Mouse (Mus musculus): ENCODE data around the gene 1700008O03Rik.

Gene 1700008O03Rik

DNA sequence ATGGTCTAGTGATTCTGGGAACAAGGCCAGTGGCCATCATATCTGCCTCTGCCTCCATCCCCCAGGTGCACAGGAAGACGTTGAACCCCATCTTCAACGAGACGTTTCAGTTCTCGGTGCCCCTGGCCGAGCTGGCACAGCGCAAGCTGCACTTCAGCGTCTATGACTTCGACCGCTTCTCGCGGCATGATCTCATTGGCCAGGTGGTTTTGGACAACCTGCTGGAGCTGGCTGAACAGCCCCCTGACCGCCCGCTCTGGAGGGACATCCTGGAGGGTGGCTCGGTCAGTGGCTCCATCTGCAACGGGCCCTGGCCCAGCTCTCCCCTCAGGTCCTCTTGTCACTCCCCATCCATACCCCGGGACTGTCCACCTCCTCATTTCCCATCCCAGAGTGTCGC, 7.7 kb upstream of the 1700008O03Rik start:
- Histone ChIP-seq H3K27me3 (ENCODE audit: control insufficient read depth, insufficient read depth, low read length, poor library complexity, severe bottlenecking) (no peaks in the 10 kb centered on the region), H3K36me3 (ENCODE audit: control insufficient read depth, insufficient read depth, low read length, poor library complexity, severe bottlenecking) (no peaks in the 10 kb centered on the region)
- no peak for DNase-seq (ENCODE audit: low read depth, low spot score)

DNA sequence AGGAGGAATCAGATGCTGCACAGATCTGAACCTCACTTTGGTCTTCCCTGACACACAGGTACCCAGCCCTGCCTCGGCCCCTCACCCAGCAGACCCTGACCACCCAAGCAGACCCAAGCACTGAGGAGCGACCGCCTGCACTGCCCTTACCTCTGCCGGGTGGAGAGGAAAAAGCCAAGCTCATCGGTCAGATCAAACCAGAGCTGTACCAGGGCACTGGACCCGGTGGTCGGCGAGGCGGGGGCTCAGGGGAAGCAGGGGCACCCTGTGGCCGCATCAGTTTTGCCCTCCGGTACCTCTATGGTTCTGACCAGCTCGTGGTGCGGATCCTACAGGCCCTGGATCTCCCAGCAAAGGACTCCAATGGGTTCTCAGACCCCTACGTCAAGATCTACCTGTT, 6.7 kb upstream of the 1700008O03Rik start:
- Histone ChIP-seq H3K27me3 (ENCODE audit: control insufficient read depth, insufficient read depth, low read length, poor library complexity, severe bottlenecking) (no peaks in the 10 kb centered on the region), H3K36me3 (ENCODE audit: control insufficient read depth, insufficient read depth, low read length, poor library complexity, severe bottlenecking) (no peaks in the 10 kb centered on the region)
- DNase-seq (ENCODE audit: low read depth, low spot score): no peak

DNA sequence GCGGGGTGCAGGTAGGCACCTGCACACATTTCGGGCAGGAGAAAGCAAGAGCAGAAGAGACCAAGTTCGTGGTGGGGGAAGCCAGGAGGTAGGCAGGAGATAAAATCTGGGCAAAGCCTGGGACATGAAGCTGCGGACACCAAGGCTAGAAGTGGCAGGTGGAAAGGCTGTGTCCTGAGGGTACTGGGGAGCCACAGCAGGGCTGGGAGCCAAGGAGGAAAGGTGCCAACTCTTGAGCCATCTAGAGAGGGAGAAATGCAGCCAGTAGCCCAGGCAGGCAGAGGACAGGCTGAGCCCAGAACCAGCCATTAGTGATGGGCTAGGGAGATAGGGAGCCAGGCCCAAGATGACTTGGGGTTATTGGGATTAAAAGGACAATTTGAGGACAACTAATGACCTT, 6.2 kb upstream of the 1700008O03Rik start:
- no peak for DNase-seq (ENCODE audit: low read depth, low spot score)
- Histone ChIP-seq H3K27me3 (ENCODE audit: control insufficient read depth, insufficient read depth, low read length, poor library complexity, severe bottlenecking) (no peaks in the 10 kb centered on the region), H3K36me3 (ENCODE audit: control insufficient read depth, insufficient read depth, low read length, poor library complexity, severe bottlenecking) (no peaks in the 10 kb centered on the region)

DNA sequence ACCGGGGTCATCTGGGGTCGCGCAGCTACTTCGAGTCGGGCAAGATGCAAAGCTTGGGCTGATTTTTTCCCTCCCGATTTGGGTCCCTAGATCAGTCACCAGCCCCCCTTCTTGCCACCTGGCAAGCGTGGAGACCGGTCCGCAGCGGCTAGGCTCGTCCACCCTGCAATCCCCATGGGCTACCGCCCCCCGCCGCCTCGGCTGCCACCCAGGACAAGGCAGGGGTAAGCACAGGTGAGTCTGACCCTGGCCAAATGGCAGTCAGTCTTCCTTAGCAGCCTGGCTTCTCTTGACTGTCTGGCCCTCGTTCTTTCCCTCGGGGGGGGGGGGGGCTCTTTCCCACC, 932 bp downstream of the 1700008O03Rik start:
- H3K27me3 ChIP-seq (ENCODE audit: control insufficient read depth, insufficient read depth, low read length, poor library complexity, severe bottlenecking): peaks cover 2% of the 10 kb centered on the region; the same call in 1 of the 2 replicates

DNA sequence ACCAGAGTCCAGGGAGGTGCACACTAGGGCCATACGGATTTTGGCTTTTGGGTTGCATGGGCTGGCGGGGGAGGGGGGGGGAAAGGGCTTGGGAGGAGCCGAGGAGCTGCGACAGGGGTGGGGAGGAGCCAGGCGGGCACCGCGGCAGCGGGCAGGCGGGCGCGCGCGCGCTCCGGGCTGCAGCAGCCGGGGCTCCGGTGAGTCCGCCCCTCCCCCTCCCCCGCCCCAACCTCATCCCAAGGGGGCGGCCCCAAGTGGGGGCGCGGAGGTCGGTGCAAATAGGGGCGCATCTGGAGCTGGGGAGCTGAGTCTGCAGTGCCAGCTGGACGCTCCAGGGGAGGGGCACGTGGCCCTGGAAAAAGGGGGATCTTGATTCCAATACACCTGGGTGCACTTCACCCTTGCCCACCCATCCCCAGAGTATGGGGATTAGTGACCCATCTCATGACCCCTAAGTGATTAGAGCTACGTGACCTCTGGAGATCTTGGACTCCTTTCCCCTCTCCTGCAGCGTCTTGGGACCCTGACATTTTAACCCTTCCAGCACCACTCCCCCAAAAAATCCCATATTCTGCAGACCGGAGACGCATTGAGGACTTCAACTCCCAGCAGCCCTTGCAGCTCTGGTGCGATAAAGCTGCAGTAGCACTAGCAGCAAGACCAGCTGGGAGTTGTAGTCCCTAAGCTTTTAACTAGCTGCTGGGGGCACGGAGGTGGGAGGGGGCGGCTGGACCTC, 1.5 kb downstream of the 1700008O03Rik start, which contains the start of gene Syt3:
Gene Syt3, plus strand, starts transcription at position 123 of the 736 bp plus-strand sequence.
- peak; percentile 49 for DNase-seq (ENCODE audit: low read depth, low spot score)
- Histone ChIP-seq H3K36me3 (ENCODE audit: control insufficient read depth, insufficient read depth, low read length, poor library complexity, severe bottlenecking) (no peaks in the 10 kb centered on the region), H3K27me3 (ENCODE audit: control insufficient read depth, insufficient read depth, low read length, poor library complexity, severe bottlenecking) (peaks cover 2% of the 10 kb centered on the region; the same call in 1 of the 2 replicates)

More for the DNA sequence above, 932 bp downstream of the 1700008O03Rik start:
- no peak for DNase-seq (ENCODE audit: low read depth, low spot score)
- H3K36me3 ChIP-seq (ENCODE audit: control insufficient read depth, insufficient read depth, low read length, poor library complexity, severe bottlenecking): no peaks in the 10 kb centered on the region

DNA sequence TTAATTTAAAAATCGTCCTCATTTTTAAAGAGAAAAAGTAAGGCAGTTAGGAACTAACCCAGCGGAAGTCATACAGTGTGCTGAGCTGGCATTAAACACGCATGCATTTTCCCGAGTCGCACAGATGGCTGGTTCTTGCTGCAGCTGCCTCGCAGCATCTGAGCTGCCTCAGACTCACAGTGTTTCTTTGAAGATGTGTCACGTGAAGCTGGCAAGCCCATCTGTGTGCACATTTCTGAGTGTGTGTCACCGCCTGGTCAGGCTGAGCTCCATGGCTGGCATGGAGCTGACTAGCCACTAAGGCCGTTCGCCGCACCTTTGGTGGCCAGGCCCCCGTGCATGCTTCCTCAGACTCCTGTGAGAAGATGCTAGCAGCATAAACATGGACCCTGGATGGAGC, 3.1 kb downstream of the 1700008O03Rik start:
- no peaks in the 10 kb centered on the region for H3K36me3 ChIP-seq (ENCODE audit: control insufficient read depth, insufficient read depth, low read length, poor library complexity, severe bottlenecking)
- H3K27me3 ChIP-seq (ENCODE audit: control insufficient read depth, insufficient read depth, low read length, poor library complexity, severe bottlenecking): peaks cover 2% of the 10 kb centered on the region; the same call in 1 of the 2 replicates
- DNase-seq (ENCODE audit: low read depth, low spot score): no peak

DNA sequence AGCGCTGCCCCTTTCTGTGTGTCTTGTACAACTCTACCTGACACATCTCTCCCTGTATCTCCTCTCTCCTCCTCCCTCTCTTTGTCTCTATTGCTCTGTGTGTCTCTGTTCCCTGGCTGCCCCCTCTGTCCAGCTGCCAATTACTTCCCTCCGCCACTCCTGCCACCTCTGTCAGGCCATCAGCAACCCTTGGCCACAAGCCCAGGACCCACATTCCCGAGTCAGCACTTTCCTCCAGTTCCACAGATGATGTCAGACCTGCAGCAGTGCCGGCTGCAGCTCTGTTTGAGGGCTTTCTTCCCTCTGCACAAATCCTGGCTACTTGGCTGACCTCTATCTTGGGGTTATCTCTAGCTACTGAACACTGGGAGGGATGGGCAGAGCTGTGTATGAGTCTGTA, 7.3 kb downstream of the 1700008O03Rik start:
- Histone ChIP-seq H3K27me3 (ENCODE audit: control insufficient read depth, insufficient read depth, low read length, poor library complexity, severe bottlenecking) (no peaks in the 10 kb centered on the region), H3K36me3 (ENCODE audit: control insufficient read depth, insufficient read depth, low read length, poor library complexity, severe bottlenecking) (no peaks in the 10 kb centered on the region)
- no peak for DNase-seq (ENCODE audit: low read depth, low spot score)

DNA sequence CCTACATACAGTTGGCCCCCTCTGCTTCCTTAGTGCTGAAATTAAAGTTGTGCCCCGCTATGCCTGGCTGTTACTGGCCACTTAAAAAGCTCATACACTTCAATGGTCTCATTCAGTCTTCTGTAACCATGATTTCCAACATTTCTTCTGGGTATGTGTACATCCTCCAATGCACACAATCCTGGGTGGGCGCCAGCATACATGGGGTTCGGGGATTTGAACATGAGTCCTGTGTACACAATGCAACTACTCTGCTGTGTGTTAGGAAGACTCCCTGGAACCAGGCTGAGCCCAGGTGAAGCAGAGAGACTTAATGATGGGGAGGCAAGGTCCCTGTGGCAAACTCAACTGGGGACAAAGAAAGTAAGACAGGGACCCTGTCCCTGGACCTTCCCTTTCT, 9.8 kb downstream of the 1700008O03Rik start:
- no peak for DNase-seq (ENCODE audit: low read depth, low spot score)
- no peaks in the 10 kb centered on the region for H3K27me3 ChIP-seq (ENCODE audit: control insufficient read depth, insufficient read depth, low read length, poor library complexity, severe bottlenecking)
- H3K36me3 ChIP-seq (ENCODE audit: control insufficient read depth, insufficient read depth, low read length, poor library complexity, severe bottlenecking): no peaks in the 10 kb centered on the region

DNA sequence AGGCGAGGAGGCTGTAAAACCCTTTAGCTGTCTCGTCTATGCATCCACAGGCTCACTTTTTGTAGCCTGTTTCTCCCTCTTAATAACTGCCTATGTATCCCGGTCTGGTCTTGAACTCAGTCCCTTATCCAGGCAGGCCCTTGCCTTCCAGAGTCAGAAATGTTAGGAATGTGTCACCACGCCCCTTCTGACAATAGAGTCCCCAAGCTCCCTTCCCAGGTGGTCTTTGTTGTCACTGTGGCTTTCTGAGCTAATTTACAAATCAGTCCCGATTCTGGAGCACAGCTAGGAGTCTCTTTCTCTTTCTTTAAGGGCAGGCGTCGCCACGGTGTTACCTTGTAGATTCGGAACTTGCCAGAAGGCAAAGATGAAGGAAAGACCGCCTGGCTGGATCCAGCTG, 10.4 kb downstream of the 1700008O03Rik start:
- no peak for DNase-seq (ENCODE audit: low read depth, low spot score)
- H3K36me3 ChIP-seq (ENCODE audit: control insufficient read depth, insufficient read depth, low read length, poor library complexity, severe bottlenecking): no peaks in the 10 kb centered on the region
- H3K27me3 ChIP-seq (ENCODE audit: control insufficient read depth, insufficient read depth, low read length, poor library complexity, severe bottlenecking): no peaks in the 10 kb centered on the region

DNA sequence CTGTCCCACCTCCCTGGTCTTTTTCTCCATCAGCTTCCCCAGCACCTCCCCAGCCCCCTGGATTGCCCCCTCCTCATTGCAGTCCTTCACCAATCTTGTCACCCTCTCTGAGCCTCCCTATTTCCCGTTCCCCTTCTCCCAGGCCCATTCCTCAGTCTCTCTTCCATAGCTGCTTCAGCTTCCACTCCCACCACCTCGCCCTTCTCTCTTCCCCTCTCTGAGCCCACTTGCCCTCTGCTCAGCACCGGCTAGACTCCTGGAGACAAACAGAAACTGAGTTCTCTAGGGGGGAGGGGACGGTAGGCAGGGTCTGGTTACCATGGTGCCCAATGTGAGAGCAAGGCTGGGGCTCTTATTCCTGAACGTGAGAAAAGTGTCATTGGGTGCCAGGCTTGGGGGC, 10.9 kb downstream of the 1700008O03Rik start:
- Histone ChIP-seq H3K27me3 (ENCODE audit: control insufficient read depth, insufficient read depth, low read length, poor library complexity, severe bottlenecking) (no peaks in the 10 kb centered on the region), H3K36me3 (ENCODE audit: control insufficient read depth, insufficient read depth, low read length, poor library complexity, severe bottlenecking) (no peaks in the 10 kb centered on the region)
- DNase-seq (ENCODE audit: low read depth, low spot score): peak; percentile 8

DNA sequence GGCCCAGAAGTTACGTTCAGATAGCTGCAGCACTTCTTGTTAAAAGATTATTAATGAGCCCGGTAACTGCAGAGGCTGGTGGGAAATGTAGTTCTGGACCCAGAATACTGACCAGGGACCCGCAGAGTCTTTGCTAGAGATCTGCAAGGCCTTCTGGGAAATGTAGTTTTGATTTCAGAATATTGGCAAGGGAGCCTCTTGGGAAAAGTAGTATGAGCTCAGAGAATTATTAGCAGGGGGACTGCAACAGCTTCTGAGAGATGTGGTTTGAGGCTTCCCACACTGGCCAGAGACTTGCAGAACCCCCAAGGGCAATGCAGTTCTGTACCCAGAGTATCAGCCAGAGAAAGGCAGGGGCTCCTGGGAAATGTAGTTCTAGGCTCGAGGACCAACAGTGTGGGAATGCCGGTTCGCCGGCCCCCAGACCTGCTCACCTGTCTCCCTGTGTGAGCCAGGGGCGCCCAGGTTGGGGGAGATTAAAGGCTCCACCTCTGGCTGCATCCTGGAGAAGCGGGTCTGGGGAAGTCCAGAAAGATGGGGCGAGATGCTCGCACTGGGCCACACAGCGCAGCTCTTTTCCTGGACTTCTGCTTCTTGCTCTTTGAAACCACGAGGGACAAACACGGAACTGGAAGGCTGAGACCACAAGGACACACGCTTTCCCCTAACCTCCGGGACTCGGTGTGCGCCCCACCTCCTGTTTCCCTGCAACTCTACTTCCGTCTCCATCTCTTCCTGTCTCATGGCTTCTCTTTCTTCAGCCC, 11.5 kb downstream of the 1700008O03Rik start:
- no peaks in the 10 kb centered on the region for H3K36me3 ChIP-seq (ENCODE audit: control insufficient read depth, insufficient read depth, low read length, poor library complexity, severe bottlenecking)
- peak; percentile 87 for DNase-seq (ENCODE audit: low read depth, low spot score)

DNA sequence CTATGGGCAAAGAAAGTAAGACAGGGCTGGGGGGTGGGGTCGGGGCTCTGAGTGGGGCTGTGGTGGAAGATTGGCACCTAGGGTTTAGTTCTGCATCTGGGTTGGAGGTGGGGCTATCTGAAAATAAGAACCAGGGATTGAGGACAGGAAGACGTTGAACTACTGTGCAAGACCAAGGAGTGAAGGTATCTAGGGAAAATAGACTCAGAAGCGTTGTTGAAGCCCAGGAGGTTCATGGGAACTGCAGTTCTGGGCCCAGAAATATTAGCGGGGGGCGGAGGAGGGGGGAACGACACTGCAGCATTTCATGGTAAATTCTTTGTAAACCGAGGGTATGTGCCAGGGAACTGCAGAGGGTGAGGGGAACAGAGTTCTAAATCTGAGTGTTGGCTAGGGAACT, 12.2 kb downstream of the 1700008O03Rik start:
- Histone ChIP-seq H3K36me3 (ENCODE audit: control insufficient read depth, insufficient read depth, low read length, poor library complexity, severe bottlenecking) (no peaks in the 10 kb centered on the region), H3K27me3 (ENCODE audit: control insufficient read depth, insufficient read depth, low read length, poor library complexity, severe bottlenecking) (no peaks in the 10 kb centered on the region)
- DNase-seq (ENCODE audit: low read depth, low spot score): no peak

More for the DNA sequence above, 11.5 kb downstream of the 1700008O03Rik start:
- H3K27me3 ChIP-seq (ENCODE audit: control insufficient read depth, insufficient read depth, low read length, poor library complexity, severe bottlenecking): no peaks in the 10 kb centered on the region

DNA sequence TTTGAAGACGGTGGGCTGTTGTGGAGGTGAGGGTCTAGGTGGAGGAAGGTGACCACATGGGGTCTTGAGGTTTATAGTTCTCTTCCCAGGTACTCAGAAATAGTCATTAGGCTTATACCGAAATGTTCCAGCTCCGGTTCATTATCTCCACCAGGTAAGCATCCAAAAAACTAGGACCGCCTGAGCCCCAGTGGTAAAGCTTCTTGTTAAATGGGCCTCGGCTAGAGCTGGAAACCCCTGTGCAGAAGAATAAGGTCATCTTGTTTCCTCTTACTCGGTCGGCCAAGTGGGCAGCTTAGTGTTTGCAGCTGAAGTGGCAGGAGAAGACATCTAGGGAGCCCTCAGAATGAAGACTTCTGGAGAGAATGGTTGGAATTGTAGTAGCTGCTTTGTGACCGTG, 12.9 kb downstream of the 1700008O03Rik start:
- Histone ChIP-seq H3K27me3 (ENCODE audit: control insufficient read depth, insufficient read depth, low read length, poor library complexity, severe bottlenecking) (no peaks in the 10 kb centered on the region), H3K36me3 (ENCODE audit: control insufficient read depth, insufficient read depth, low read length, poor library complexity, severe bottlenecking) (no peaks in the 10 kb centered on the region)

DNA sequence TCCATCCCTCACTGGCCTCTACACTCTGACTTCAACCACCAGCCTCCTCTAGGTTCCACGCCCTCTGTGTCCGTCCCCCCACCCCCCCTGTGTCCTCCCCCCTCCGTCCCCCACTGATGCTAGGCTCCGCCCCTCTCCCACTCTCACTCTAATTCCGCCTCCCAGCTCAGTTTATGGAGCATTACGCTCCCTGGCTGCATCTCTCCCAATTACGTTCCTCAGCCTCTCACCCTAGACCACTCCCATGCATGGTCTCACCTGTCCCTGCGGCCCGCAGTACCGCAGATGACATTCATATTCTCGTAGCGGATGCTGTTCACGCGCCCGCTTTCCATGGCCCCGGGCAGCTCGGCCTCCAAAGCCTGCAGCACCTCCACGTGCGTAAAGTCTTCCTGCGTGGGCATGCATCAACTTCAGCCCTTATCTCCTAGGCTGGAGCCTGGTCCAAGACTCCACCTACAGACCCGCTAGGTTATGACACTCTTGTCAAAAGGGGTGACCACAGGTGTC, 24.8 kb downstream of the 1700008O03Rik start:
- peak; percentile 59 for DNase-seq (ENCODE audit: low read depth, low spot score)
- peaks cover under 1% of the 10 kb centered on the region; the same call in 1 of the 2 replicates for H3K27me3 ChIP-seq (ENCODE audit: control insufficient read depth, insufficient read depth, low read length, poor library complexity, severe bottlenecking)
- no peaks in the 10 kb centered on the region for H3K36me3 ChIP-seq (ENCODE audit: control insufficient read depth, insufficient read depth, low read length, poor library complexity, severe bottlenecking)

More for the DNA sequence above, 12.9 kb downstream of the 1700008O03Rik start:
- DNase-seq (ENCODE audit: low read depth, low spot score): no peak

Measured in splenic B cell, adult 2 months (primary cell).